Mouse (Mus musculus): ENCODE results near the gene Tpx2.

- TF ChIP-seq POLR2A (IDR thresholded peaks at IDR 0.05; ENCODE audit: low read depth, low read length) (no peak), CTCF (IDR thresholded peaks at IDR 0.05; ENCODE audit: extremely low read depth, insufficient read length, insufficient replicate concordance, low read depth, low read length) (no peak)
Observed at GRCm38 (mm10) chr2:152899011-152899410, 51.2 kb downstream of the Tpx2 start.
